Mouse (Mus musculus): ENCODE data around the gene Map2k2. TPM values are rescaled to one million over a fixed set of nuclear protein-coding genes. Genes with fewer than 3 reads are reported as not detected.

Gene Map2k2
- total and polyA plus RNA-seq, 2 experiments from 2014 or later, result 204 to 309 TPM

DNA sequence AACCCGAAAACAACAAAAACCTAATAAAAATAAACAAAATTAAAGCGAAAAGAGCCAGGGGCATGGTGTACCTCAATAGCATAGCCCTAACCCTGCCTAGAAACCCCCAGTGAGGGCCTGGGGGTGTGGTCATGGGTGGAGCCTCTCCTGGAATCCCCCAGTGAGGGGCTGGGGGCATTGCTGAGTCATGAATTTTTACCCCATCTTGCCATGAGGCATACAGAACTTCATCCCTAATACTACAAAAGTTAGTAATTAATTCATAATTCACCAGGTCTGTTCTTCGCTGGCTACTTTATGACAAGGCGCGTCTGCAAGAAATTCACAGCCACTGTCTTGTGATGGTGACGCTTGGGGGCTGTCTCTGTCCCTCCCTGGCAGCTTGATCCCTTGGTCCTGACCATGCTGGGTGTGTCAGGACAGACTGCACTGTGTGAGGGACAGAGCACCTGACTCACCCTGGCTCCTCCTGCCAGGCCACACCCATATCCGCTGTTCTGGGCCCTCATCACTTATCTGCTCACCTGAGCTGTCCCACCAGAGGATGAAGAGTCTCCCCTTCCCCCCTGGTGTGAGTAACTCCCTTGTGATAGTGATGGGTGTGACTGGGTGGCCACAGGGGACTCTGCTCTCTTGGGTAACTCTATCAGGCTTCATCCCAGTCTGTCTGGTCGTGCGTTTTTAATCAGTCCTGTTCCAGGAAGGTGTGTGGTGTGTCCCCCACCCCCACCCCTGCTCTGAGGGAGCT is 10.6 kb upstream of the Map2k2 start:
- 64% methylated on average over 9 of the region's 9 CpGs for WGBS
- ATAC-seq, result no peak
- no peak overlapping the region for H3K4me2 ChIP-seq (ENCODE audit: low read depth, low read length)

DNA sequence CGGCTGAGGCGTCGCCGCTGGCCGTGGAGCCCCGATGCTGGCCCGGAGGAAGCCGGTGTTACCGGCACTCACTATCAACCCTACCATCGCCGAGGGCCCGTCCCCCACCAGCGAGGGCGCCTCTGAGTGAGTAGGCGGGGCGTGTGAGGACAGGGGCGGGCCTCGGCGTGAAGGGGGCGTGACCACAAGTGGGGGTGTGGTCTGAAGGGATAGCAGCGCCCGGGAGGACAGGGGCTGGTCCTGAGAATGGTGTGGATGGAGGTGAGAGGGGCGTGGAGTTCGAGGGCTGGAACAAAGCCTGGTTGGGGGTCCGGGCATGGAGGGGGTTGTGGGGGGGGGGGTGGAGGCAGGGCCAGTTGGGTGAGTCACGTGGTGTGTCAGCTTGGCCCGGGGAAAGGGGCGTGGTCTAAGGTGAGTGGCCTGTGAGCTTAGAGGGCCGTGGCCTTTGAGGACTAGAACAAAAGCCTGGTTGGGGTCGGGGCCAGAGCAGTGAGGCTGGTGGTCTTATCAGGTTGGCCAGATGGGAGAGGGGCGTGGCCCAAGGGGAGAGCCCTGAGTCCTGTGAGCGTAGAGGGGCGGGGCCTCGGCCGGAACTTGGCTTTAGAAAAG is 502 bp downstream of the Map2k2 start:
- Histone ChIP-seq H3K36me3 (ENCODE audit: insufficient read depth, low read length) (peaks cover 23% of the 10 kb centered on the region), H3K4me1 (ENCODE audit: insufficient read depth, low read length) (peaks cover 14% of the 10 kb centered on the region), H3K27me3 (ENCODE audit: insufficient read depth, low read length) (no peaks in the 10 kb centered on the region), H3K4me2 (ENCODE audit: low read depth, low read length) (peak overlapping the region; percentile 75), H3K4me3 (ENCODE audit: low read length) (peak overlapping the region; percentile 95), H3K27ac (peak overlapping the region; percentile 99), H3K9ac (replicated peaks; ENCODE audit: low read length) (peak overlapping the region; percentile 95), H3K9me3 (ENCODE audit: low read length) (no peaks in the 10 kb centered on the region)
- WGBS, result under 1% methylated on average over 35 of the region's 35 CpGs
- TF ChIP-seq CTCF (IDR thresholded peaks at IDR 0.05; ENCODE audit: low read depth), result peak; percentile 35
- DNase-seq (ENCODE audit: low spot score) (peak; percentile 85), ATAC-seq (peak; percentile 93)

More for the DNA sequence above, 10.6 kb upstream of the Map2k2 start:
- Histone ChIP-seq H3K27me3 (ENCODE audit: insufficient read depth, low read length) (no peaks in the 10 kb centered on the region), H3K27ac (no peak overlapping the region), H3K9me3 (ENCODE audit: low read length) (no peaks in the 10 kb centered on the region), H3K4me3 (ENCODE audit: low read length) (no peak overlapping the region), H3K36me3 (ENCODE audit: insufficient read depth, low read length) (no peaks in the 10 kb centered on the region), H3K4me1 (ENCODE audit: insufficient read depth, low read length) (no peaks in the 10 kb centered on the region), H3K9ac (replicated peaks; ENCODE audit: low read length) (no peak overlapping the region)
- TF ChIP-seq CTCF (IDR thresholded peaks at IDR 0.05; ENCODE audit: low read depth), result no peak
- DNase-seq (ENCODE audit: low spot score), result no peak

DNA sequence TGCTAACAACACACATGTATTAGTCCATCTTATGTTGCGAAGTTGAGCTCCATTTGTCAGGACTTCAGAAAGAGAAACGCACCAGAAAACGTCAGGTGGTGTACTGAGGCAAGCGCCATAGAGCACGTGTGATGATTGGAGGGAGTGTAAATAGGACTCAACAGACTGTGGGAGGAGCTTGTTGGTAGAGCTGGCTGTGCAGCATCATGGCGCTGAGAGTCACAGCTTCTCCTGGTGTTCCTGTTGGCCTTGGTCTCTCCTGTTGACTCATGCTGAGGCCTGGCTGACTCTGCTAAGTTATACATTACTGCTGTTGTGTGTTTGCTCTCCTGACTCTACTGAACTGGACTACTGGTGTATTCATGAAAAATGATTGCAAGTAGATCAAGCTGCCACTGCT is 7.2 kb downstream of the Map2k2 start:
- no peak overlapping the region for H3K4me3 ChIP-seq (ENCODE audit: low read length)
- H3K4me1 ChIP-seq (ENCODE audit: insufficient read depth, low read length), result no peaks in the 10 kb centered on the region
- 93% methylated on average over 6 of the region's 6 CpGs for WGBS
- H3K9me3 ChIP-seq (ENCODE audit: low read length), result no peaks in the 10 kb centered on the region
- DNase-seq (ENCODE audit: low spot score), result no peak
- no peak for TF ChIP-seq CTCF (IDR thresholded peaks at IDR 0.05; ENCODE audit: low read depth)
- H3K36me3 ChIP-seq (ENCODE audit: insufficient read depth, low read length), result peaks cover 57% of the 10 kb centered on the region
- no peak for ATAC-seq
- no peak overlapping the region for H3K9ac ChIP-seq (replicated peaks; ENCODE audit: low read length)
- H3K27ac ChIP-seq, result no peak overlapping the region
- H3K4me2 ChIP-seq (ENCODE audit: low read depth, low read length), result no peak overlapping the region
- H3K27me3 ChIP-seq (ENCODE audit: insufficient read depth, low read length), result no peaks in the 10 kb centered on the region

DNA sequence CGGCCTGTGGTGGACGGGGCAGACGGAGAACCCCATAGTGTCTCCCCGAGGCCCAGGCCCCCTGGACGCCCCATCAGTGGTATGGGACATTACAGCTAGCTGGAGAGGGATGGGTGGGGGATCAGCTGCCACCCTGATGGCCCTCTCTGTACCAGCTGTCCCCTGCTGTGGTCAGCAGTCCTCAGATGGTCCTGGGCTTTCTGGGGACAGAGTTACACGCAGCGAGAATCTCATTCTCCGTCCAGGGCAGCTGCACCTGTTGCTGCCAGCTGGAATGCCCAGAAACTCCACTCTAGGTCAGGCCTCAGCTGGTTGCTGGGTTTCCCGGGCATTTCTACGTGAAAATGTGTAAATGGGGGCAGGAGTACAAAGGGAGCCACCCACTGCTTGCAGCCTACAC is 13.9 kb downstream of the Map2k2 start:
- TF ChIP-seq CTCF (IDR thresholded peaks at IDR 0.05; ENCODE audit: low read depth), result no peak
- no peaks in the 10 kb centered on the region for H3K27me3 ChIP-seq (ENCODE audit: insufficient read depth, low read length)
- no peak for DNase-seq (ENCODE audit: low spot score)
- peaks cover 81% of the 10 kb centered on the region for H3K36me3 ChIP-seq (ENCODE audit: insufficient read depth, low read length)
- H3K4me2 ChIP-seq (ENCODE audit: low read depth, low read length), result no peak overlapping the region
- no peak for ATAC-seq
- H3K4me1 ChIP-seq (ENCODE audit: insufficient read depth, low read length), result no peaks in the 10 kb centered on the region
- H3K9ac ChIP-seq (replicated peaks; ENCODE audit: low read length), result no peak overlapping the region
- no peak overlapping the region for H3K27ac ChIP-seq
- no peaks in the 10 kb centered on the region for H3K9me3 ChIP-seq (ENCODE audit: low read length)
- 89% methylated on average over 10 of the region's 10 CpGs for WGBS
- H3K4me3 ChIP-seq (ENCODE audit: low read length), result no peak overlapping the region

DNA sequence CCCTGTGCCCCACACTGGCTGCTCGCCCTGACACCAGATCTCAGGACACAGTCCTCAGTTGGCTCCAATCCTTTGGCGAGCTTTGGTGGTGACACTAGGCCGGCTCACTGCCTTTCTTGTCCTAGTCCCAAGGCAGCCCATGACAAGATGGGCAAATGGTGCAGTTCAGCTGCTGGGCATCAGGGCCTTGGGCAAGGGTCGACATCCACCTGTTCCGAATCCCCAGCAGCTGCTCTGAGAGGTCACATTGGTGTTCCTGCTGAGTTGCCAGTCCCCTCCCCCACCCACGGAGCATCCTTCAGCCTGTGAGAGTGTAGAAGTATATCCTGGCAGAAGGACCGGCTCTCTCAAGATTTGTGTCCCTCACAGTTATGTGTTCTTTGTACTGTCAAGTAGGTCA is 14.9 kb downstream of the Map2k2 start:
- no peak for ATAC-seq
- no peaks in the 10 kb centered on the region for H3K27me3 ChIP-seq (ENCODE audit: insufficient read depth, low read length)

DNA sequence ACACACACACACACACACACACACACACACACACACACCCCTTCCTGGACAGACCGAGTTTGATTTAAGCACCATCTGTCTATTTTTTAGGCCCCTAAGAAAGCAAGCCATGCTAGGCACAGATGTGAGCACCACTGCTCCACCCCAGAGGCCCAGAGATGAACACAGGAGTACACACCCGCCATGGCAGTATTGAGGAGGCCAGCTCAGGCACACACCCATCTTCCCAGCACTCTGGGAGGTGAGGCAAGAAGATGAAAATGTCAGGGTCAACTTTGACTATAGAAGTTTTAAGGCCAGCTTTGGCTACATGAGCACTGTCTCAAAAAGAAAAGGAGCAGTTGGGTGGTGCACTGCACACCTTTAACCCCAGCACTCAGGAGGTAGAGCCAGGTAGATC is 17.2 kb downstream of the Map2k2 start:
- 83% methylated on average over 2 of the region's 2 CpGs for WGBS

More for the DNA sequence above, 14.9 kb downstream of the Map2k2 start:
- H3K4me2 ChIP-seq (ENCODE audit: low read depth, low read length), result no peak overlapping the region
- H3K4me1 ChIP-seq (ENCODE audit: insufficient read depth, low read length), result no peaks in the 10 kb centered on the region
- H3K9ac ChIP-seq (replicated peaks; ENCODE audit: low read length), result no peak overlapping the region
- DNase-seq (ENCODE audit: low spot score), result no peak
- H3K36me3 ChIP-seq (ENCODE audit: insufficient read depth, low read length), result peaks cover 73% of the 10 kb centered on the region
- no peak for TF ChIP-seq CTCF (IDR thresholded peaks at IDR 0.05; ENCODE audit: low read depth)
- no peak overlapping the region for H3K27ac ChIP-seq
- 80% methylated on average over 7 of the region's 7 CpGs for WGBS
- no peaks in the 10 kb centered on the region for H3K9me3 ChIP-seq (ENCODE audit: low read length)
- H3K4me3 ChIP-seq (ENCODE audit: low read length), result no peak overlapping the region

DNA sequence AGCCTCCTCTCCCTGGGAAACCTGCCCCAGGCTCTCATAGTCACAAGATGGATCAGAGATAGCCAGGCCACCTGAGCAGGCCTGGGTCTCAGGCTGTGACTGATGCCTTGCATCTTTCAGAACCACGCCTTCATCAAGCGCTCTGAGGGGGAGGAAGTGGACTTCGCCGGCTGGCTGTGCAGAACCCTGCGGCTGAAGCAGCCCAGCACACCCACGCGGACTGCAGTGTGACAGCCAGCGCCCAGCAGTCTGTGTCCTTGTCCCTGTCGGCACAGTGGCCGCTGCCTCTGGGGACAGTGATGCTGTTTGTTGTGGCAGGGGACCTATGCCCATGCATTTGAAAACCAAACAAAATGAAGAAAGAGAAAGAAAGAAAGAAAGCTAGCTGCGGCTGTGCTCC is 17.8 kb downstream of the Map2k2 start:
- ATAC-seq (no peak), DNase-seq (ENCODE audit: low spot score) (no peak)
- Histone ChIP-seq H3K9ac (replicated peaks; ENCODE audit: low read length) (no peak overlapping the region), H3K9me3 (ENCODE audit: low read length) (no peaks in the 10 kb centered on the region), H3K36me3 (ENCODE audit: insufficient read depth, low read length) (peaks cover 53% of the 10 kb centered on the region), H3K4me2 (ENCODE audit: low read depth, low read length) (no peak overlapping the region), H3K27ac (no peak overlapping the region), H3K4me1 (ENCODE audit: insufficient read depth, low read length) (no peaks in the 10 kb centered on the region), H3K27me3 (ENCODE audit: insufficient read depth, low read length) (no peaks in the 10 kb centered on the region), H3K4me3 (ENCODE audit: low read length) (no peak overlapping the region)
- WGBS, result 80% methylated on average over 11 of the region's 11 CpGs
- no peak for TF ChIP-seq CTCF (IDR thresholded peaks at IDR 0.05; ENCODE audit: low read depth)

More for the DNA sequence above, 17.2 kb downstream of the Map2k2 start:
- H3K27ac ChIP-seq, result no peak overlapping the region
- TF ChIP-seq CTCF (IDR thresholded peaks at IDR 0.05; ENCODE audit: low read depth), result no peak
- H3K4me1 ChIP-seq (ENCODE audit: insufficient read depth, low read length), result no peaks in the 10 kb centered on the region
- H3K4me3 ChIP-seq (ENCODE audit: low read length), result no peak overlapping the region
- no peak overlapping the region for H3K4me2 ChIP-seq (ENCODE audit: low read depth, low read length)
- H3K36me3 ChIP-seq (ENCODE audit: insufficient read depth, low read length), result peaks cover 56% of the 10 kb centered on the region
- ATAC-seq, result no peak
- no peaks in the 10 kb centered on the region for H3K9me3 ChIP-seq (ENCODE audit: low read length)
- no peaks in the 10 kb centered on the region for H3K27me3 ChIP-seq (ENCODE audit: insufficient read depth, low read length)
- no peak overlapping the region for H3K9ac ChIP-seq (replicated peaks; ENCODE audit: low read length)
- no peak for DNase-seq (ENCODE audit: low spot score)

Measured in hindbrain, postnatal 0 days (tissue).